Mouse (Mus musculus) right cerebral cortex, adult 18-20 months (tissue): Measurements from ENCODE around the gene Olfr827.

Experiments used
- DNase-seq: peaks from one replicate; pipeline ENCODE4 v3.0.0; 2022; ENCODE audit warnings: mixed read lengths

The Olfr827 gene

GRCm38 (mm10) chr10:130214303-130214702 is at the start of gene Olfr827:
TSS of gene Olfr827 (minus strand) at chr10:130214403.
- no peak for DNase-seq

GRCm38 (mm10) chr10:130263203-130263602 is 49.0 kb upstream of the Olfr827 start:
- DNase-seq: peak; percentile 14

GRCm38 (mm10) chr10:130259483-130259882 is 45.3 kb upstream of the Olfr827 start:
- DNase-seq: no peak

- no peak for DNase-seq
These were observed 30.1 kb upstream of the Olfr827 start for GRCm38 (mm10) chr10:130244271-130244670.

- DNase-seq: no peak
These were observed 24.4 kb upstream of the Olfr827 start for GRCm38 (mm10) chr10:130238318-130239209.

- no peak for DNase-seq
These were observed 20.4 kb upstream of the Olfr827 start for GRCm38 (mm10) chr10:130234576-130234975.

GRCm38 (mm10) chr10:130232117-130232516 is 17.9 kb upstream of the Olfr827 start:
- DNase-seq: no peak

- no peak for DNase-seq
These were observed 15.4 kb upstream of the Olfr827 start for GRCm38 (mm10) chr10:130229584-130229983.

- DNase-seq: peak; percentile 47
These were observed 14.0 kb upstream of the Olfr827 start for GRCm38 (mm10) chr10:130228246-130228645.

- DNase-seq: no peak
These were observed 10.8 kb upstream of the Olfr827 start for GRCm38 (mm10) chr10:130225034-130225433.

- DNase-seq: no peak
These were observed 30.1 kb downstream of the Olfr827 start, which contains the start of gene Olfr826 for GRCm38 (mm10) chr10:130184086-130184485. TSS of gene Olfr826 (minus strand) at chr10:130184186.

- no peak for DNase-seq
These were observed 47.5 kb downstream of the Olfr827 start, which contains the start of gene Olfr825 for GRCm38 (mm10) chr10:130166666-130167065. TSS of gene Olfr825 (minus strand) at chr10:130166766.

- DNase-seq: no peak
These were observed 49.0 kb downstream of the Olfr827 start for GRCm38 (mm10) chr10:130165196-130165595.
